Mouse (Mus musculus) forebrain, embryonic 10.5 days (tissue): ENCODE results near the gene Gm11020. TPM values are rescaled to one million over a fixed set of nuclear protein-coding genes. Genes with fewer than 3 reads are reported as not detected.
A peak's percentile ranks its signal among the peaks of the same experiment; 100 is the strongest.

ENCODE experiments used
- DNase-seq: peaks from one replicate; pipeline ENCODE4 v3.0.0-alpha.2; 2017; ENCODE audit warnings: low spot score; ENCODE audit errors: extremely low spot score
- H3K27ac ChIP-seq: fragments of 300-500 bp; sonication (generic); 2 replicates; pipeline ENCODE4 v1.5.1; 2016; ENCODE audit warnings: mild to moderate bottlenecking
- H3K27me3 ChIP-seq: fragments of 300-500 bp; sonication (generic); 2 replicates; pipeline ENCODE4 v1.6.1; 2016; ENCODE audit warnings: mild to moderate bottlenecking; ENCODE audit not compliant: poor library complexity, severe bottlenecking
- H3K36me3 ChIP-seq: fragments of 300-500 bp; sonication (generic); replicated peaks from 2 replicates; pipeline ENCODE4 v1.6.1; 2016; ENCODE audit warnings: mild to moderate bottlenecking, moderate library complexity
- H3K4me1 ChIP-seq: fragments of 300-500 bp; sonication (generic); 2 replicates; pipeline ENCODE4 v1.6.1; 2016
- H3K4me3 ChIP-seq: fragments of 300-500 bp; sonication (generic); 2 replicates; pipeline ENCODE4 v1.5.1; 2016; ENCODE audit warnings: mild to moderate bottlenecking, moderate library complexity
- H3K9me3 ChIP-seq: fragments of 300-500 bp; sonication (generic); 2 replicates; pipeline ENCODE4 v1.6.1; 2016; ENCODE audit warnings: mild to moderate bottlenecking, moderate library complexity
- WGBS: fragments of 180-500 bp; shearing (Covaris S2); methylation state at CpG from one replicate; pipeline ENCODE4 v1.1.7; 2016; 5-methylcytosine and 5-hydroxymethylcytosine counted together
- polyA plus RNA-seq: library from polyadenylated mRNA; unstranded; fragments of >200 nt; fragmentation: Nextera tagmentation; extraction: Ambion mirVana; gene quantifications from 2 replicates; pipeline ENCODE4 v1.2.1, GENCODE M21; 2016

The Gm11020 gene
- polyA plus RNA-seq, 1 experiment from 2014 or later: not detected

- H3K4me3 ChIP-seq: no peak overlapping the region
- H3K36me3 ChIP-seq: no peaks in the 10 kb centered on the region
- H3K9me3 ChIP-seq: no peaks in the 10 kb centered on the region
- DNase-seq: peak; percentile 11
- H3K4me1 ChIP-seq: peaks cover under 1% of the 10 kb centered on the region; the same call in 1 of the 2 replicates
- H3K27ac ChIP-seq: no peak overlapping the region
- peaks cover 5% of the 10 kb centered on the region; the same call in 1 of the 2 replicates for H3K27me3 ChIP-seq
- WGBS: 72% methylated on average over 1 of the region's 1 CpGs
These were observed 12.8 kb downstream of the Gm11020 start for GRCm38 (mm10) chr8:104334196-104334595.

DNA sequence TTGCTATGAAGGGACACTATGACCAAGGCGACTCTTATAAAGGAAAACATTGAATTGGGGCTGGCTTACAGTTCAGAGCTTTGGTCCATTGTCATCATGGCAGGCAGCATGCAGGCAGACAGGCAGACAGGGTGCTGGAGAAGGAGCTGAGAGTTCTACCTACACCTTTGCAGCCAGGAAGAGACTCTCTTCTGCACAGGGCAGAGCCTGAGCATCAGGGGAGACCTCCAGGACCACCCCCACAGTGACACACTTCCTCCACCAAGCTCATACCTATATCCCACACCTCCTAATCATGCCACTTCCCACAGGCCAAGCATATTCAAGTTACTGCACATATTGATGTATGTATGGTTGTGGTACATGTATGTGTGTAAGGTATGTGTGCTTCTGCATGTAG is 15.4 kb downstream of the Gm11020 start:
- no peaks in the 10 kb centered on the region for H3K36me3 ChIP-seq
- WGBS: 85% methylated on average over 1 of the region's 1 CpGs

GRCm38 (mm10) chr8:104337890-104338289 is 16.5 kb downstream of the Gm11020 start:
- H3K4me3 ChIP-seq: no peak overlapping the region
- DNase-seq: peak; percentile 12
- no peaks in the 10 kb centered on the region for H3K36me3 ChIP-seq
- peaks cover 23% of the 10 kb centered on the region for H3K4me1 ChIP-seq
- no peak overlapping the region for H3K27ac ChIP-seq
- peaks cover 11% of the 10 kb centered on the region; the same call in 1 of the 2 replicates for H3K27me3 ChIP-seq
- 57% methylated on average over 3 of the region's 3 CpGs for WGBS
- no peaks in the 10 kb centered on the region for H3K9me3 ChIP-seq

More for the DNA sequence above, 15.4 kb downstream of the Gm11020 start:
- Histone ChIP-seq H3K9me3 (no peaks in the 10 kb centered on the region), H3K27me3 (peaks cover 9% of the 10 kb centered on the region; the same call in 1 of the 2 replicates), H3K4me1 (peaks cover 21% of the 10 kb centered on the region), H3K27ac (no peak overlapping the region), H3K4me3 (no peak overlapping the region)
- no peak for DNase-seq

- H3K4me3 ChIP-seq: peak within 1 kb of the TSS; percentile 66
- H3K27me3 ChIP-seq: peaks cover 11% of the 10 kb centered on the region; the same call in 1 of the 2 replicates
- H3K4me1 ChIP-seq: peaks cover 23% of the 10 kb centered on the region
- H3K9me3 ChIP-seq: no peaks in the 10 kb centered on the region
- H3K36me3 ChIP-seq: 0 out of 2 replicates have a peak, but pooled peaks cover 1% of the 10 kb centered on the region
- WGBS: 12% methylated on average over 17 of the region's 18 CpGs
- DNase-seq: no peak
- peak within 1 kb of the TSS; percentile 92 for H3K27ac ChIP-seq
These were observed 18.0 kb downstream of the Gm11020 start, which contains the start of gene Cmtm3 for GRCm38 (mm10) chr8:104339229-104339982. Cmtm3 (plus strand) TSS chr8:104339410.

GRCm38 (mm10) chr8:104339983-104340232 is 18.5 kb downstream of the Gm11020 start:
- under 1% methylated on average over 6 of the region's 6 CpGs for WGBS
- Histone ChIP-seq H3K27ac (peak overlapping the region; percentile 92), H3K4me3 (peak overlapping the region; percentile 66), H3K36me3 (peaks cover 5% of the 10 kb centered on the region; the same call in 1 of the 2 replicates), H3K4me1 (peaks cover 23% of the 10 kb centered on the region), H3K9me3 (no peaks in the 10 kb centered on the region), H3K27me3 (peaks cover 11% of the 10 kb centered on the region; the same call in 1 of the 2 replicates)
- no peak for DNase-seq

DNA sequence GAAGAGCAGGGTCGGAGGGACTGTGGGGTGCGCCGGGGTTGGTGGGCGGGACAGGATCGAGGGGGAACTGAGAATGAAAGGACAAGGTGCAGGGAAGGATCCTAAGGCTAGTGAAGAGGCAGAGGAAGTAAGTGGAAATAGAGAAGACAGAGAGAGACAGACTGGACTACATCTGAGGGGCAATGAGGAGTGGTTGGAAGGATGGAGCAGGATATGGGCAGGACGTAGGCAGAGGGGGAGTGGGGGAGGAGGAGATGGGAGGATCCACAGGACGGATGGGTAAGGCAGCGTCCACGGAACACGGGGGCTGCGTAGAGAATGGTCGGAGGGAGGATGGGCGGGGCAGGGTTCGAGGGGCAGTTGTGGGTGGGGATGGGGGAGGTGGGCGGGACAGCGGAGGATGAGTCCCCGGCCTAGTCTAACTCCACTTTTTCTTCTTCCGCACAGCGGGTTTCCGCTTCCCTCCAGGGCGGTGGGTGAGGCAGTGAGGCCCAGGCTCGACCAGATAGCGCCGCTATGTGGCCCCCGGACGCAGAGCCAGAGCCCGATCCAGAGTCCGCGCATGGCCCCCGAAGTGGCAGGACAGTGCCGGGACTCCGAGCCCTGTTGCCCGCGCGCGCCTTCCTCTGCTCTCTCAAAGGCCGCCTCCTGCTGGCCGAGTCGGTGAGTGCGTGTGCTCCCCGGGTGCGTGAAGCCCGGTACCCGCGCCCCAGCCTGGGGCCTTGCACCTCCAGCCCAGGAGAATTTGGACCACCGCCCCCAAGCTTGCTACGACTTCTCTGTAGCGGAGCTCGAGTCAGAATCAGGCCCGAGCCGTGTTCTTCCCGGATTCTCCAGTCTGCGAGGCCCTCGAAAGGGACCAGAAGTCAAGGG is 19.1 kb downstream of the Gm11020 start:
- H3K27me3 ChIP-seq: peaks cover 11% of the 10 kb centered on the region; the same call in 1 of the 2 replicates
- H3K27ac ChIP-seq: peak overlapping the region; percentile 92
- DNase-seq: peak; percentile 80
- H3K4me1 ChIP-seq: peaks cover 23% of the 10 kb centered on the region
- under 1% methylated on average over 52 of the region's 54 CpGs for WGBS
- no peaks in the 10 kb centered on the region for H3K9me3 ChIP-seq
- H3K36me3 ChIP-seq: peaks cover 10% of the 10 kb centered on the region
- peak overlapping the region; percentile 66 for H3K4me3 ChIP-seq

DNA sequence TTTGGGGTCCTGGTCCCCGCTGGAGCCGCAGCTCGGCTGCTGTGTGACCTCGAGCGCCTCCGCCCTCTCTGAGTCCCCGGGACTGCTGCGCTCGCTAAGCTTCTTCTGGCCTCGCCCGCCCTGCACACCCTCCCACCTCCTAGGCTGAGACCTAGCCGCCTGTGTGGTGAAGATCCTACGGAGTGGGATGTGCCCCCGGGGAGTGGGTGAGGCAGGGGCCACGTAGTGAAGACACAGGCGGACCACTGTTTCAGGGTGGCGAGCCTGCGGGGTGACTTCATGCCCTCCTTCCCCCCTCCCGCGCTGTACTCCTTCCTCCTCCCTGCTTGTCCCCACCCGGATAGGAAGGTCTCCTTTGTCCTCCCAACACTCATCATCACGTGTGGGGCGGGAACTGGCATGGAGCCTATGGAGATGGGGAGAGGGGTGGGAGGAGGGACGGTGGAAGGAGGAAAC is 19.8 kb downstream of the Gm11020 start:
- H3K4me3 ChIP-seq: peak overlapping the region; percentile 66
- peaks cover 15% of the 10 kb centered on the region for H3K36me3 ChIP-seq
- H3K9me3 ChIP-seq: no peaks in the 10 kb centered on the region
- peak; percentile 64 for DNase-seq
- peaks cover 11% of the 10 kb centered on the region; the same call in 1 of the 2 replicates for H3K27me3 ChIP-seq
- H3K4me1 ChIP-seq: peaks cover 23% of the 10 kb centered on the region
- WGBS: under 1% methylated on average over 24 of the region's 24 CpGs
- H3K27ac ChIP-seq: peak overlapping the region; percentile 92

- Histone ChIP-seq H3K27ac (peak overlapping the region; percentile 92), H3K4me3 (peak overlapping the region; percentile 66), H3K9me3 (no peaks in the 10 kb centered on the region), H3K4me1 (peaks cover 23% of the 10 kb centered on the region), H3K36me3 (peaks cover 21% of the 10 kb centered on the region), H3K27me3 (peaks cover 11% of the 10 kb centered on the region; the same call in 1 of the 2 replicates)
- no peak for DNase-seq
- WGBS: 36% methylated on average over 6 of the region's 6 CpGs
These were observed 20.3 kb downstream of the Gm11020 start for GRCm38 (mm10) chr8:104341678-104342077.

DNA sequence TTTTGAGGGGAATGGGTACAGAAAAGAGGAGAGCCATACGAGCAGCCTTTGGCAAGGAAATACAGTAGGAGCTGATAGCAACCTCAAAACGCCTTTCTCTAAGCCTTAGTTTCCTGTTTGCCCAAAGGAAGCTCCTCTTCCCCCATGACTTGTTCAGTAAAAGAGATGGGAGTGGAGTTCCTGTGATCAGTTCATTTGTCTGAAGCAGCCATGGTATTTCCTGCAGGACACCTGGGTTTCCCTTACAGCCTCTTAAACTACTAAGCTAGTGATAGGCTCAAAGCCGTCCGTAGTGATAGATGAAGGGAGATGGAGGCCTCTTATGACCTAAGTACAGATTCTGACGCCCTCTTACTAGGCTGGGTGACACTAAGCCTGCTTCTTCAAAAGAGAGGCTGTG is 21.1 kb downstream of the Gm11020 start:
- WGBS: 86% methylated on average over 5 of the region's 5 CpGs
- Histone ChIP-seq H3K36me3 (peaks cover 28% of the 10 kb centered on the region), H3K9me3 (no peaks in the 10 kb centered on the region), H3K27me3 (peaks cover 11% of the 10 kb centered on the region; the same call in 1 of the 2 replicates), H3K4me3 (no peak overlapping the region), H3K27ac (no peak overlapping the region), H3K4me1 (peaks cover 28% of the 10 kb centered on the region)
- no peak for DNase-seq

GRCm38 (mm10) chr8:104343957-104344356 is 22.6 kb downstream of the Gm11020 start:
- Histone ChIP-seq H3K4me1 (peaks cover 28% of the 10 kb centered on the region), H3K27me3 (peaks cover 7% of the 10 kb centered on the region; the same call in 1 of the 2 replicates), H3K4me3 (no peak overlapping the region), H3K27ac (no peak overlapping the region), H3K36me3 (peaks cover 35% of the 10 kb centered on the region), H3K9me3 (no peaks in the 10 kb centered on the region)
- WGBS: 14% methylated on average over 7 of the region's 7 CpGs
- DNase-seq: peak; percentile 84

- Histone ChIP-seq H3K27me3 (peaks cover 6% of the 10 kb centered on the region; the same call in 1 of the 2 replicates), H3K27ac (no peak overlapping the region), H3K4me3 (no peak overlapping the region), H3K36me3 (peaks cover 35% of the 10 kb centered on the region), H3K9me3 (no peaks in the 10 kb centered on the region), H3K4me1 (peaks cover 23% of the 10 kb centered on the region)
- DNase-seq: no peak
- 94% methylated on average over 5 of the region's 5 CpGs for WGBS
These were observed 23.3 kb downstream of the Gm11020 start for GRCm38 (mm10) chr8:104344622-104345021.

DNA sequence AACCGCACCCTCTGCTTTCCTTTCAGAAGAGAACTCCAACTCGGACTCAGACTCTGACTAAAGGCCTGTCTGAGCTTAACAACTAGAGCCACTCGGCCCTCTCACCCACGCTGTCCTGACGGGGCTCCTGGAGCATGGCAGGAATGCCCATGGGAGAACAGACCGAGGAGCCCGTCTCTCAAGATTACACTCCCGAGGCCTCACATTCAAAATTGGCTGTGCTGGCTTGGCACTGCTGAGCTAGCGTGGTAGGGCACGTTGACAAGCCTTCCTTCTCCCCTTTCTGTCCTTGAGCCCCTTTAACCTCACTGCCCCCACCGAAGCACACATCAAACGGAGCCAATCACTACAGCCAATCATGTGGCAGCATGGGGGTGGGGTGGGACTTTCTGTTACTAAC is 25.3 kb downstream of the Gm11020 start:
- Histone ChIP-seq H3K27ac (no peak overlapping the region), H3K4me1 (peaks cover 8% of the 10 kb centered on the region), H3K4me3 (no peak overlapping the region), H3K9me3 (no peaks in the 10 kb centered on the region), H3K36me3 (peaks cover 43% of the 10 kb centered on the region), H3K27me3 (peaks cover 3% of the 10 kb centered on the region; the same call in 1 of the 2 replicates)
- 68% methylated on average over 12 of the region's 12 CpGs for WGBS
- DNase-seq: no peak
